Mouse (Mus musculus) neutrophil, adult 5-6 weeks (primary cell): ENCODE data around the gene Zfp638. TPM values are rescaled to one million over a fixed set of nuclear protein-coding genes. Genes with fewer than 3 reads are reported as not detected.
"Not testable (repeated sequence)": the region's sequence is repeated elsewhere in the genome, so short reads cannot be mapped to it uniquely, and the experiment has no call there.

Experiments used
- ATAC-seq: fragments of 151-379, 151-347 bp; 2 replicates; pipeline ENCODE4 v1.8.0; 2017; ENCODE audit warnings: mild to moderate bottlenecking, moderate TSS enrichment; ENCODE audit not compliant: insufficient number of reproducible peaks, poor library complexity, low FRiP score, severe bottlenecking; ENCODE audit errors: extremely low read depth
- total RNA-seq: library from RNA; stranded (forward); fragments of 200-1000 nt; gene quantifications from 2 replicates; pipeline ENCODE4 v1.2.3, GENCODE M21; 2017

The Zfp638 gene
- total RNA-seq = 283 and 343 TPM in 2 replicates

- peak; percentile 90 for ATAC-seq
These were observed at the start of gene Zfp638 for GRCm38 (mm10) chr6:83866954-83867597. Gene Zfp638, plus strand, starts transcription at chr6:83867109.

DNA sequence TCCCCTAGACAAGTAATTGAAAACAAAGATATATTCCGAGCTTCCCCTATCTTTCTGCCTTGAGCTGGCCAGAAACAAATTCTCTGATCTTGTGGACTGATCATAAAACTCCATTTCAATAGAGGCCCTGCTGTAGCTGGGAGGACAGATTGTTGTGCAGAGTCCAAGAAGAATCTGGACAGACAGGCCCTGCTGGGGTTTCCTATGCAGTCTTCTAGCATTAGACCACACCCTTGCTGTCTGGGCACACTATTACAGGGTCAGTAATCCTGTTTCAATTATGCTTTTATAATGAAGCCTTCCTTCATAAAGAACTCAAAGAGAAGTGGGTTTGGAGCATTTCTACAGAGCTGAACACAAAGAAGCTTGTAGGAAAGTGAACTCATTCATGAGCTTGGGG lies 47.9 kb upstream of the Zfp638 start:
- ATAC-seq = no peak

DNA sequence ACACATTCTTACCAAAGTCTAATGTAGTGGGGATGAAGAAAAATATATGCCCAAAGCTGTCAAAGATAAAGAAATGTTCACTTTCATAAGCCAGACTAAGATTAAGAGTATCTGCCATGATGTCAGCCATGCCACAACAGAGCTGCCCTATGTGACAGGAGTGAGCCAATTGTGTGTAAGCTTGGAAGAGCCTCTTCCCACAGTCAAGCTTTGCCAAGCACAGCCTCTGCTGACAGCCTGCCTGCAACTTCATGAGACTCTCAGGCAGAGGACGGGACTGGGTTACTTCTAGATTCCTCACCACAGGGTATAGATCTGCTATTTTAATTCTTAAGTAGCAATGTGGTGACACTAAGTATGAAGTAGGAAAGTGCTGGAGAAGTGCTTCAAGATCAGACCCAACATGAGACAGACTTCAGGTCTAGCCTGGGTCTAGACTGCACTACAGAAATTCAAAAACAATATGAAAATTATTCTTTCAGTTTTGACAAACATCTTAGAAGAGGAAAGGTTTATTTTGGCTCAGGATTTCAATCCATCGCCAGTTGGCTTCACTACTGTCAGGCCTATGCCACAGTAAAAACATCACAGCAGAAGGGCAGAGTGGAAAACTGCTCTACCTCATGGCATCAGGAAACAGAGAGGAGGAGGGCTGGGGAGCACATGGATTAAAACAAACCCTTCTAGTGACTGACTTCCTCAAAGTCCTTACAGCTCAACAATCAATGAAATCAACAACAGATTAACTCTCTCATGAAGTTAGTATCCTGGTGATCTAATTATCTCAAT lies 46.0 kb upstream of the Zfp638 start:
- no peak for ATAC-seq

DNA sequence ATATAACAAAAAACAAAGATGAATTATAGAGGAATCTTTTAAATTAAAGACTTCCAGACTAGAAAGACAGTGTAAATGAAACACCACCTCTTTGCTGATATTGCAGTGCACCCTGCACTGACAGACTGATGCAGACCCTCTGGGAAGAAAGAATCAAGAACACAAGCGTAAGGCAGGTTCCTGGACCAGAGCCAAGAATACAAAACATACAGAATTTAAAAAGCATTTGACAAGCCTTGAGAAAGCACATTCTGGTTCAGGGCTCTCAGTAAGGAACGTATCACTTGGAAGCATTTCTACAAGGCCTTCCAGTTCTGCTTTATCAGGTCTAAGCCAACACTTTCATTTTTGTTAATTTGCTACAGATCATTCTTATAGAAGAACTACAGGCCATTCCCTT lies 45.1 kb upstream of the Zfp638 start:
- no peak for ATAC-seq

DNA sequence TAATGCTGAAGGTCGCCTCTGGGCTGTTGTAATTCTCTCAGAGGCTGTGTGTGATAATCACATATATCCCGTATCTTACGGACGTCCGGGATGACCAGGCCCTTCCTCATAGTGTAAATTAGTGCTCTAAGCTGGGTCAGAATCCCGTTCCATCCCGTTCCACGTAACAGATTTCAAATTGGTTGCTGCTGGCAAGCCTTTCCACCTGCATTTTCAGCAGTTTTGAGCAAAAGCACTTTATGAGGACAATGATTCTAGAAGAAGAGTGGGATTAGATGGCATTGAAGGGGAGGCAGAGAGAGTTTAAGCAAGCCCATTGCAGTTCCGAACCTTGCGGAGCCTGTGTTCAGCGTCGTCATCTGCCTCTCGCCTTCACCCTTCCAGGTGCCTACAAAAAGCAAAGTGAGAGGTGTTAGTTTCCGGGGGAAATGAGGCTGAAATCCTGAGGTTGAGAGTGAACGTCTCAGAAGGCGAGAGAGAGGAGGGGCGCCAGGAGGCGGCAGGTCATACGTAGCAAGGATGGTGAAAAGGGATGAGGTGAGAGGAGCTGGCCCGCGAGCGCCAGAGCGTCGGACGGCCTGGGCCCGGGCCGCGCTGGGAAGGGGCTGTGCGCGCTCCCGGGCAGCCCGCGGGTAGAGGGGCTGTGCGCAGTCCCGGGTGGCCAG lies 35.8 kb upstream of the Zfp638 start:
- peak; percentile 7; the same call in 1 of the 2 replicates for ATAC-seq

- ATAC-seq = peak; percentile 96
These were observed 35.2 kb upstream of the Zfp638 start, which contains the start of gene Paip2b for GRCm38 (mm10) chr6:83831606-83832123. Gene Paip2b, minus strand, starts transcription at chr6:83831741.

DNA sequence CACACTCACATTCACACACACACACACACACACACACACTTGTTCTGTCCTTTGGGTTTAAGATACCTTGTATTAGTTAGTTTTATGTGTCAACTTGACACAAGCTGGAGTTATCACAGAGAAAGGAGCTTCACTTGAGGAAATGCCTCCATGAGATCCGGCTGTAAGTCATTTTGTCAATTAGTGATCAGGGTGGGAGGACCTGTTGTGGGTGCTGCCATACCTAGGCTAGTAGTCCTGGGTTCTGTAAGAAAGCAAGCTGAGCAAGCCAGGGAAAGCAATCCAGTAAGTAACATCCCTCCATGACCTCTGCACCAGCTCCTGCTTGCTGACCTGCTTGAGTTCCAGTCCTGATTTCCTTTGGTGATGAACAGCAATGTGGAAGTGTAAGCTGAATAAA lies 34.5 kb upstream of the Zfp638 start:
- ATAC-seq = not testable (repeated sequence)

- no peak for ATAC-seq
These were observed 30.1 kb upstream of the Zfp638 start for GRCm38 (mm10) chr6:83836826-83837225.

DNA sequence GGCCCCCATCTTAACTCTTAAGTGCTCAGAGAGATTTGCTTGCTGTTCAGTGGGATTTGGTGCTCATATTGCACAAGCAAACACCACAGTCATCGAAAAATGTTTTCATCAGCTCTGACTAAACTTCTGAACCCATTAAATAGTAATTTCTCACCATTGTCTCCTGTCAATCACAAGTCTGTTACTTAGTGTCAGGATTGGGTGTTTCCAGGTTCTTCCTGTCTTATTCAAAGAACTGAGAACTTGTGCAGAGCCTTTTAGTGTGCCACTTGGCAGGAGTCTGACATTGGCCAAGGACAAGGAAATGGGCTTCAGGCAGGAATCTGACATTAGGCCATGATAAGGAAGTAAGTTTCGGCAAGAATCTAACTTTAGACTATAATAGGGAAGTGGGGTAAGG lies 28.9 kb upstream of the Zfp638 start:
- no peak for ATAC-seq

GRCm38 (mm10) chr6:83840086-83840485 lies 26.8 kb upstream of the Zfp638 start:
- ATAC-seq = no peak

DNA sequence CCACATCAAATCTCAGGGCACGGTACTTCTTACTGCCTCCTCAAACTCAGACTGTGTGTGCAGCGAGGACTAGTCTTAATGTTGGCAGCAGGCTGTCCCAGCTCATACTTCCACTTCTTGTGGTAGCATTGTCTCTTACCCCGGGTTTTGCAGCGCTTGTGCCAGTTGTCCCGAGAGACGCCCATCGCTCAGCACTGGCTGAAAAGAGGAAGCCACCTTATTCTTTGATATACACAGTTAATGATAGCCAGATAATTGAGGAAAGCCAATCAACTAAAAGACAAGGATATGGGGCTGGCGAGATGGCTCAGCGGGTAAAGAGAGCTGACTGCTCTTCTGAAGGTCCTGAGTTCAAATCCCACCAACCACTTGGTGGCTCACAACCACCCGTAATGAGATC lies 22.0 kb upstream of the Zfp638 start:
- ATAC-seq = no peak

GRCm38 (mm10) chr6:83846141-83846540 lies 20.8 kb upstream of the Zfp638 start:
- no peak for ATAC-seq

GRCm38 (mm10) chr6:83849446-83849845 lies 17.5 kb upstream of the Zfp638 start:
- no peak for ATAC-seq

DNA sequence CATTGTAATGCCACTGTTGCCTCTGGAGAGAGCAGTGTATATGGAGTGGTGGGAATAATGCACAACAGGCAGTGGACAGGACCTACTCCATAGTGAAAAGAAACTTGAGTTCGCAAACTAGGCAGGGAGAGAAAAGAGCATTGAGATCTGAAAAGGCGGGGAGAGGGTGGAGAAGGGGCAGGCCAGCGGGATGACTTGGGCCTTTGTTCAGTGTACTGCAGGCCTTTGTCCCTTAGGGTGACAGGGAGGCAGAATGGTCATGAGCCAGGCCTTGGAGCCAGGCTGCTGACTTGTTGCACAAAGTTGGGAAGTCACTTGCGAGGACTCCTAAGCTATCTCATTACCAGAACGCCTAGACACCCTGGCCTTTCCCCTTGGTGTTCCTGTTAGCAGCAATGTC lies 9.4 kb upstream of the Zfp638 start:
- no peak for ATAC-seq

GRCm38 (mm10) chr6:83860033-83860432 lies 6.9 kb upstream of the Zfp638 start:
- no peak for ATAC-seq

DNA sequence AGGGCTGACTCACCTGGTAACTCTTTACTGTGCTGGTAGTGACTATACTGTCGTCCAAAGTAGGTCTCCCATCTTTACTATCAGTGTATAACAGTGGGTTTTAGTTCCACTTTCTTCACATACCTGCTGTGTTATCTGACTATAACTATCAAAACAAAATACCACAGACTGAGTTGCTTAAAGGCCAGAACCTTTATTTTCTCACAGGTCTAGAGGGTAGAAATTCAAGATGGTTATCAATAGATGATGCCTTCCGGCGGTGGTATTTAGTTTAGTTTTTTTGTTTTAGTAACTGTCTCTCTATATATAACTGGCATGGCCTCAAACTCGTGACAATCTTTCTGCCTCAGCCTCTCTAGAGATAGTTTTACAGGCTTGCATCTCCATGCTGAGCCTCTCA lies 3.4 kb upstream of the Zfp638 start:
- ATAC-seq = no peak

DNA sequence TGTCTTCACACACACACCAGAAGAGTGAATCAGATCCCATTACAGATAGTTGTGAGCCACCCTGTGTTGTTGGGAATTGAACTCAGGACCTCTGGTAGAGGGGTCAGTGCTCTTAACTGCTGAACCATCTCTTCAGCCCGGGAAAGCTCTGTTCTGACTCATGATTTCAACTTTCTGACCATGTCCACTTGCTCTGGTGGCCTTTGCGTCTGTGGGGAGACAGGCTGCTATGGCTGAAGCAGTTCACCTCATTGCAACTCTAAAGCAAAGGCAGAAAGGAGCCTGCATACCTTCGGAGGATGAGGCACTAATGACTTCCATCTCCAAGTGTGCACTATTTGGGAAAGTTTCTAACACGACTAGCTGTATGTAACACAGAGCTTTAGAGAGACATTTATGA lies 486 bp upstream of the Zfp638 start:
- no peak for ATAC-seq

- ATAC-seq = no peak; the same call in 1 of the 2 replicates
These were observed 983 bp downstream of the Zfp638 start for GRCm38 (mm10) chr6:83867598-83868585.

DNA sequence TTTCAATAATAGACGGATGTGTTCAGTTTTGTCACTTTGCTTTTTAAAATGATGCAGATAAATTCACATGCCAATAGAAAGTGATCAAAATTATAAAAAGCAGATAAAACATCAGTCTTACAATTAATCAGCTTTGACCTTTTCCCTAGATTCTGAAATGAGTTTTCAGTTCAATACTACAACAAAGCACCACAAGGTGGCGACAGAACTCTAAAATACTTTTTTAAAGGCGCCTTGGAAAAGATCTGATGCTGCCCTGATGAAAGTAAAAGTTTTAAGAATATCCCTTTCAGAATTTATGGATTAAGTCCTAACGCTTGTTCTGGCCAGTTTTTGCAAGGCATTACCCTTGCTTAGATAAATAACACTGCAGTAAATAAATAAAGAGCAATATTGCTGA lies 12.9 kb downstream of the Zfp638 start:
- no peak for ATAC-seq
